Mouse (Mus musculus) MEL-GATA-1-ER (cell line): ENCODE data around the gene Trpv5.
A peak's percentile ranks its signal among the peaks of the same experiment; 100 is the strongest.

Experiments
- DNase-seq: peaks from one replicate; pipeline ENCODE4 v3.0.0-alpha.2; 2012; ENCODE audit warnings: low read depth; ENCODE audit errors: extremely low read depth

Trpv5 gene

DNA sequence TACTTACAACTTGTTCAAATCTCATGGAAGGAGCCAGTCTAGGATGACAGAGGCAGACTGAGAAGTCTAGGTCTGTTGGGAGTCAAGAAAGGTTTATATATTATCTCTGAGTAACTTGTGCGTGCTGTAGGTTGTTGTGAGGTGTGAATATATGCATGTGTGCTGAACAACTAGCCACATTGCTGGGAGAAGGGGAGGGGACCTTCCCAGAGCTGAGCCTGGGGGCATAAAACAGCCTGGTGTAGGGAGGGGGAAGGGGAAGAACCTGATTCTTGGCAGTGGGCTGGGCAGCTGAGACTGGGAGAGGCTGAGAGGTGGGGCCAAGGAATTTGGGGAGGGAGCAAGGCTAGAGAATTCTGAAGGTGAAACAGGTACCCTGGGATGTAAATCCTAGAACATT lies at the start of gene Trpv5:
TSS of gene Trpv5 (minus strand) at position 101 of the 400 bp plus-strand sequence.
- no peak for DNase-seq

DNA sequence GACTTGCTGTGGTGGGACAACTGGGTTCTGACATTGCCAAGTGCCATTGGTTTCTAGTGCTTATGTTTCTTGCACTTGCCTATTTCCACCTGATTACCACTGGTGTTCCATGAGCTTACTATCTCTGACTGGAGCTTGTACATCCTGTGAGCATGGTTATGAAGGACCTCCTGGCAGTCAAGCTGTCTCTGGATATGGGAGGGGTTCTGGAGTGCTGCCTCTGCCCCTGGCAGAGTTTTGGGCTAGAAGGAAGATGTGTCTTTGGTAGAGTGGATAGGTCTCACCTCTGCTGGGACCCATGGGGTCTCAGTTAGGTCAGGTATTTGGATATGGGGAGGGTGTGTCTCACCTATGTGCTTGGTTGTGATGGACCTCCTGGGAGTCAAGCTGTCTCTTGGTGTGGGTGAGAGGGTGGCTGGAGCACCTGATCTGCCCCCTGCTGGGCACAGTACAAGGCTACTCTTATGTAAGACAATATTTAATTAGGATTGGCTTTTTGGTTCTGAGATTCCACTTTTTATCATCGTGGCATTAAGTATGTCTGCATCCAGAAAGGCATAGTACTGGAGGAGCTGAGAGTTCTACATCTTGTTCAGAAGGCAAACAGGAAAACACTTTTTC lies 47.5 kb upstream of the Trpv5 start:
- no peak for DNase-seq

DNA sequence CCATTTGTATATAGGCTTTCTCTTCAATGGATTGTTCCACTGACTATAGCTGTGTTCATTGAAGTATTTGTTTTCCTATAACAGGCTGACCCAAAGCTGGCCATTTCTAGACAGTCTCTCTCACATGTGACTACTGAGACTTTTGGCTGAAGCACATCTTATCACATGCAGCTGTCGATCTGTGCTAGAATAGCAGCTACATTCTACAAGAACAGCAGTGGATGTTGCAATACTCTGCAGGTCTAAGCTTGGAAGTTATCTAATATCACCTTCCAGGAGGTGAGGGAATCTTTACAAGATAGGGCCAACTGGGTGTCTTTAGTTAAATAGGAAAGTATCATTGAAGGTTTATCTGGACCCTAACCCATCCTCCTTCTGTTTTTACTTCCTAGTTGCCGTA lies 40.9 kb upstream of the Trpv5 start:
- DNase-seq = no peak

DNA sequence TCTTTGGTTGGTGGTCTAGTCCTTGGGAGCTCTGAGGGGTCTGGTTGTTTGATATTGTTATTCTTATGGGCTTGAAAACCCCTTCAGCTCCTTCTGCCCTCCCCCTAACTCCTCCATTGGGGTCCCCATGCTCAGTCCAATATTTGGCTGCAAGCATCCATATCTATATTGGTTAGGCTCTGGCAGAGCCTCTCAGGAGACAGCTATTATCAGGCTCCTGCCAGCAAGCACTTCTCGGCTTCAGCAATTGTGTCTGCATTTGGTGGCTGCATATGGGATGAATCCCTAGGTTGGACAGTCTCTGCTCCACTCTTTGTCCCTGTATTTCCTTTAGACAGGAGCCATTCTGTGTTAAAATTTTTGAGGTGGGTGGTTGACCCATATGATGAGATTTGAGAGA lies 29.7 kb upstream of the Trpv5 start:
- no peak for DNase-seq

DNA sequence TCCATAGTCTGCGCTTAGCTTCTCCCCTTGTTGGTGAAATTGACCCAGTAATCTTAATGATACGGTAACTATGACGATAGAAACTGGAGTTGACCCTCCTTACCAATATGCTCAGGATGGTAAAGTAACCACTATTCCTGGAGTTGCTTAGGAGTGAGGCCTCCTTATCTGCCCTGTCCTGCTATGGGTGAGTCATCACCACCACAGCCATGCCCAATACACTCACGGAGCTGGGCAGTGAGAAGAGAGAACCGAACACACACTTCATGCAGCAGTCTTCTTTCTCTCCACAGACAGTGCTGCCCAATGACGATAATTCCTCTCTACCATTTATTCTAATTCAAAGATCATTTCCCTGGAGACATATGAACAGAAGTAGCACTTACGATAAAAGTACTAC lies 25.7 kb upstream of the Trpv5 start:
- peak; percentile 57 for DNase-seq

DNA sequence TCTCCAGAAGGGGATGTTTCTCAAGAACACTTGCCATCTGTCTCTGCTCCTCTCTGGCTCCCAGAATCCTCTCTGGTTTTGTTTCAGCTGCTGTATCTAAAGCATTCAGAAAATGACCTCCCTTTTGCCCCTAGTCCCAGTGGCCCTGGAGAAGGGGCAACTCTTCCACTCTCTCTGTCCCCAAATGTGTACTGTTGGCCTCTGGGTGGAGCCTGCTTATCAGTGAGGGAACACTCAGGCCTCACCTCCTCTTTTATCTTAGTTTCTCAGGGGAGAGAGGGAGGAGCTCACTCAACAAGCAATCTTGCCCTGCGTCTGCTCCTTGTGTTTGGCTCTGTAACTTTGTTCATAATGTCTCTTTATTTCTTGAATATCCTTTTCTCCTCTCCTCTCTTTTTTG lies 23.6 kb upstream of the Trpv5 start, which contains the start of gene Kel:
TSS of gene Kel (minus strand) at position 217 of the 400 bp plus-strand sequence.
- peak; percentile 88 for DNase-seq

DNA sequence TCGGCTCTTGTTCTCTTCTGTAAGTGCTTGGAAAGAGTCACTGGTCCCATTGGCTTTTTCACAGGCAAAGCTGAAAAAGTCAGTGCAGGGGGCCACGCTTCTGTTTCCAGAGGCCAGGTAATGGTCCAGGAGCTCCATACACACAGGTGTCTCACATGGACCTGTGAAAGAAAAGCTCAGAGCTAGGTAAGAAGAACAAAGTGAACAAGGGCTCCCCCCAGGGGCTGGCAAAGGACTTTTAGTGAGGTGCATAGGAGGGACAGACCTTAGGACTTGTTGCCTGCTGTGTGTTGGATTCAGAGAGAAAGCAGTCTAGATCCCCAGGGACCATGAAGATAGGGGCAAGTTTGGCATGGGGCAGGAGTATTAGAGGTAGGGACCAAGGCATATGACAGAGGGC lies 22.4 kb upstream of the Trpv5 start:
- peak; percentile 56 for DNase-seq

DNA sequence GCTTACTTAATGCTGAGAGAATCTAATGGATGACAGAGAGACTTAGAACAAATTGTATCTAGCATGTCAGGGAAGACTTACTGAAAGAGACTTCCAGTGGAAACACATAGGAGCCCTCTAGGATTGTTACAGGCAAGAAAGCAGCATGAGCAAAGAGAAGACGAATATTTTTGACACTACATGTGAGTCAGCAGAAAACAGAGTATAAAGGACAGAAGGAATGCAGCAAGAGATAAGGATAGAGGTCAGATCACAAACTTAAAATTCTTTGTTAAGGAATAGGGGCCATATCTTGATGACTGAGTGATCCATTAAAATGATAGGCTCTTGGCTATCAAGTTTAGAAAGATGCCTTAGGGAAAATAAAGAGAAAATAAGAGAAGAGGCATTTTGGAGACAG lies 20.7 kb upstream of the Trpv5 start:
- DNase-seq = no peak

DNA sequence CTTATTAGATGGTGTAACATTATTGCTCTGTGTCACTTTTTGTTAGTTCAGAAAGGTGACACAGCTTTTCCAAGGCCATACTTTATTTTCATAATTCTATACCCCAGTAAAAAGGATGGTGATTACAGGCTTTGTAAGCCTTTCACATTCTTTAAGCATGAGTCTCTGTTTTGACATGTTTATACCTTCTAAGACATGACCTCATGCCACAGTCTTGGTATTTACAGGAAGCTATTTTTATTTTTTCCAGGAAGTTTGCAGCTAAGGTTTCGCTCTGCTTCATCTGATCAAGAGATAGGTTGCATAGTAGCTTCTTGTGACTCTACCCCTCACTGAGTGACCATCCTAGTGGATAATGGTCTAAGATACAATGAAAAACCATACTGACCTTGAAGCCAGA lies 13.8 kb upstream of the Trpv5 start:
- no peak for DNase-seq

DNA sequence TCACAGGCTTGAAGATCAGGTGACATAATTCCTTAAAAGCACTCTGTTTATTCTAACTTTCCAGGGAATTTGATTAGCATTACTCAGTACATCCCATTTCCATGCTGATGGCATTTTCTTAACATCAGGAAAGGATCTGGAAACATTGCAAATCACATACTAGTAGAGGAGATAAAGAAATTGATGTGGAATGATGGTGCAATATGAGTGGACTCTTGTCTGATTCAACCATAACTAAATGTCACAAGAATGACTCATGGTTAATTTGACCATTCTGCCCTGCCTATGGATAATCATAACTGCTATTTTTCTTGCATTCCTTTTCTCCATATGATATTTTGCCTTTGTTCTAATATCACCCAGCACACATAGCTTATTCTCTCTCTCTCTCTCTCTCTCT lies 11.6 kb upstream of the Trpv5 start:
- no peak for DNase-seq

DNA sequence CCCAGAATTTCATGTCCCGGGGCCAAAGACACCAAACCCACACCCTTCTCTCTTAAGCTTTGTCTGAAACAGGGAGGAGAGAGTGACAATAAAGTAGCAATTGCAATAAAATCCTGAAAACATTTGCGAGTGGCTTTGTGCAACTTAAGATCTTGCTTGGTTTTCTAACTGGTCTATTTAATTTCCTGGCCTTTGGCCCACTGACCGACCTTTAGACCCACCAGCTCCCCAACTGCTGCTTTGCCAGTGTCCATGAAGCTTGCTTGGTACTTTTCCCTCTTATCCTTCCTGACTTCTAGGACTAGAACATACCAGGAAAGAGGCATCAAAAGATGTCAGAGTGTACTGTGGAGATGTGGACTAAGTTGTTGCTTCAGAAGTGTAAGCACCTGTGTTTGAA lies 5.0 kb upstream of the Trpv5 start:
- DNase-seq = no peak

DNA sequence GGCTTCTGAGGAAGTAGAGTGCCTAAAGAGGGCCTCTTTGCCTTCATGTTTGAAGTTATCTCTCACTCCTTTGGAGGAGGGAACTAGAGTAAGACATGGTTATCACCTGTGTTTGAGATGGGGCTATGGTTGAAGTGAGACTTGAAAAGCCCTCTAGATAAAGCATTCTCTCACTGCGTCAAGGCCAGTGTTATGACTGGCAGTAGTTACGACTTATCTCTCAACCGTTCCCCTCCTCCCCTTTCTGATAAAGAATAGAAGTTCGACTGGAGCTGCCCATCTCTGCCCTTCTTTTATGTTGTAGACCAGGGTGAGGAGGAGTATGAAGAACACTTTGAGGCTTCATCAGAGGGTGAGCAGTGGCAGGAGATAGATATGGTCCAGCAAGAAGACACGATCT lies 4.3 kb upstream of the Trpv5 start:
- no peak for DNase-seq

DNA sequence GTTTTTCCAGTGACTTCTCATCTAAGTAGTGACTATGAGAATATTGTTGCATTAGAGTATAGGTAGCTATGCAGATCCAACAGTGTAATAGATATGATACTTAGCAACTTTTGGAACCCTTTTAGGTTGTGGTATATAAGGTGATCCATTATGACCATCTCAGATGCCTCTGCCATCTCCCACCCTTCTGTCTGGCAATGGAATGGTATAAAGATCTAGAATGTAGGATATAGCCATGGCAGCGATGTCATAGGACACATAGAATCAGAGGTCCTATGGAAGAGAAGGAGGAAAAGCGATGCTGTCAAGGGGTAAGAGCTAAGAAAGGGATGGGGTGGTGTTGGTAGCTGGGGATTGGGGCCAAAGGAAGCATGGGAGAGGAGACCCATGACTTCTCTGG lies 3.6 kb upstream of the Trpv5 start, which contains the start of gene Llcfc1:
TSS of gene Llcfc1 (plus strand) at position 301 of the 400 bp plus-strand sequence.
- DNase-seq = no peak

DNA sequence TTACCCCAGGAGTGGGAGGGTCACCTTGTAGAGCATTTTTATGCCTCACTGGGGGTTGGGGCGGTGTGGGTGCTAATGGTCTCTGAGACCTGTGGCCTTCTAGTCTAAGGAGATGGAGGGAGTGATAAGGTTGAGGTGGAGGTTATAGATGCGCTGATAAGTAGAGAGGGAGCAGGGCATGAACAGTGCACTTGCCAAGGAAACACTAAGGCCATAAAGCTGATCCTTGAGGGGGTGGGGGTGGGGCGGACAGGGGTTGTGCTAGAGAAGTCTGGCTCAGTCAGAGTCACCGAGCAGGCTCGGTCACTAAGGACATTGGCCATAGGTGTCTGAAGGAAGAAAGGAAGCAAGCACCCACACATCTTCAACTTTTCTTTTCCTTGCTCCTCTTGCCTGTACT lies 1.1 kb upstream of the Trpv5 start:
- no peak for DNase-seq

DNA sequence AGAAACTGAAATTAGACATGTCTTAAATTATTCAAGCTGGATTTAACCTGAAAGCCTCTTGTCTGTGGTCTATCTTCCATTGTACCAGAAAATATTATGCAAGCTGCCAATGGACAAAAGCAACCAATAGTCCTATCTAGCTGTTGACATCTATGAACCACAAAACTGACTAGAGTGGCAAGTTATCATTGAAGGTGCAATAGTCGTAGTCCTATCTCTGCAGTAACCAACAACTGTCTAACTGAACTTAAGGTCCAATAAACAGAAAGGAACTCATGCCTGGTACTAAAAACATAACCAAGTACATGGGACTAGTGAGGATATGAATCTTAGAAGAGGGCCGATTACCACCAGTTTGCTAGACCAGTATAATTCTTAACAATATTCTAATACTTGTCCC lies 4.0 kb downstream of the Trpv5 start:
- DNase-seq = no peak

DNA sequence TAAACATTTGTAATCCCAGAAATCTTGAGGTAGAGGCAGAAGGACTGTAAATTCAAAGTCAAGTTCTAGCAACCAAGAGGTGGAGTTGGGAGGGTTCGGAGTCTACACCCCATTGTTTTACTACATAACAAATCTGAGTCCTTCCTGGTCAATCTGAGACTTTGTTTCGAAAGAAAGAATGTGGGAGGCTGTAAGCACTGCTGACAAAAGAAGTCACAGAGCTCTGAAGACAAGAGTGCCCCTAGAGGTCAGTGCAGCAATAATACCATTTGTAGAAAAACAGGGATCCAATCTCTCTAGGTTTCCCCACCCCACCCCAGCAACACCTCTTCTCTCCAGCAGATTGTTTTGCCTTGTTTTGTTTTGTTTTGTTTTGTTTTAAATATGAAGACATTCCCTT lies 18.2 kb downstream of the Trpv5 start:
- no peak for DNase-seq

DNA sequence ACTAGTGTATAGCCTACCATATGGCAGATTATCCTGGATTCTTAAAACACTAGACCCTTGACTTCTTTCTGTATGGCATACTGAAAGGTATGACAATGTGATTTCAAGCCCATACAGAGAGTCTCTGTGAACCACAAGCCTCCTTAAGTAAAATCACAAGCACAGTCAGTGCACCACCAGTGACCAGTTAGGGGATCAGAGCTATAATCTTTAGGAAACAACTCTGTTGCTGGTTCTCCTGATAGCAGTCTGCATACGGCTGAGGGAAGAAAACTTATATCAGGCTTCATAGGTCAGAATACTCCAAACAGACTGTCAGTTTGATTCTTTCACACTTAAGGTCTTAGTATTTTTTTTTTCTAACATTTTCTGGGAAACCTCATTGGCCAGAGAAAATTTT lies 22.1 kb downstream of the Trpv5 start:
- no peak for DNase-seq

DNA sequence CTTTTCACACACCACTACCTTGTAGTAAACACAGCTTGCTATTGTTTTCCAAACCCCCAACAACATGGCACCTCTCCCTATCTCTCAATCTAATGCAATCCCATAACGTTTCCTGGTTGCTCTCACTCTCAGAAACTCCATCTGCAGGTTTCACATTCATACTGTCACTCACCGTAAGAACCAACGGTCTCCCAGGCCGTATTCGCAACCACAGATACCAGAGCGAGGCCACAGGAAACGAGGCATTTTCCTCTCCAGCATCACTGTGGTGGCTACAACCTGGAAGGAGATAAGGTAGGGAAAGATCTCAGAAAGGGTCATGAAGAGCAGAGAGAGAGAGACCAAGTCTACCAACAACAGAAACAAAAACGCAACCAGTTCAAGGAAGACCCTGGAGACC lies 25.9 kb downstream of the Trpv5 start:
- DNase-seq = no peak

DNA sequence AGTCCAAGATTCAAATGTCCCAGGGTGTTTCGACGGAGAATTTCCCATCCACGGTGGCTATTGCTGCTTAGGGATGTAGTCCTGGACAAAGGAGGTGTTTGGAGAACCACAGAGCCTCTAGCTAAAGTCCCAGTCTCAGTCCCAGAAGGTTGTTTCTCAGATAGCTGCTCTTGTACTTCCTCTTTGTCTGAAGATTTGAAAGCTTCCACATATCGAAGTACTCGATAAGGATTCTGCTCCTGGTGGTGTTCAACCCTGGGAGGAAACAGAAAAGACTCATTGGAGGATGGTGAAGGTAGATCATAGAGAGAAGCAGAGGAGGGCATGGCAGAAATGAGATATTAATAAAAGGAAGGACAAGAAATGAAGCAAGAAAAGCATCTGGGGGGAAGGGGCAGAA lies 27.4 kb downstream of the Trpv5 start:
- DNase-seq = peak; percentile 73

DNA sequence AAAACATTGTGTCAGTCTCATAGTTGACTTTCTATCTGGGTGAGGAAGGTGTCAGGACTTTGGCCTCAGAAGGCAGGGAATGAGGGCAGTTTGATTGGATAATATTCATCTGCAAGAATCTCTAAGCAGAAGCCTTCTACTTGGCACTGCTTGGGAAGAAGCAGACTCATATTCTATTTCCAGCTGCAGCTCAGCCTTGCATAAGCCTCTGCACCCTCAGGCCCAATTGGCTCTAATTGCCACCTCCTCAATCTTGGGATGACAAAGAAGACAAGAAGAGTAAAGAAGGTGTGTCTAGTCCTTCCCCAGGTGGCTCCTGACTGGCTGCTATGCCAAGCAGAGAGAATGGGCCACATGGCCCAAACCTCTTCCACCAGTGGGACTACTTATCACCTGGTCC lies 33.9 kb downstream of the Trpv5 start:
- DNase-seq = no peak

DNA sequence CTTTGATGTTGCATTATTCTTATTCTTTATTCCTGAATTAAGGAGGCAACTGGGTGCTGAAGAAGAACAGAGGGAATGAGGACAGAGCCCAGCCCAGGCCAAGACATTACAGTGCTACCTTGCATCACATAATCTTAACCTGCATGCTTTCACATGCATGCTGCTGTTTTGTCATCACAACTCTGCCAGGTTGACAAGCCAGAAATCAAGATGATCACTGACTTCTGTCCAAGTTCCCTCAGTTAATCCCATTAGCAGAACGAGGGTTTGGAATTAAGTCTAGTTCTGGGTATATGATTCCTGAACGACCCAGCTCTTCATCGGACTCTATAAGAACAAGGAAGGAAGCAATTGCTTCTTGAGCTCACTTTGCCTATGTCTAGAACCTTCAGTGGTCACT lies 34.3 kb downstream of the Trpv5 start:
- DNase-seq = no peak

DNA sequence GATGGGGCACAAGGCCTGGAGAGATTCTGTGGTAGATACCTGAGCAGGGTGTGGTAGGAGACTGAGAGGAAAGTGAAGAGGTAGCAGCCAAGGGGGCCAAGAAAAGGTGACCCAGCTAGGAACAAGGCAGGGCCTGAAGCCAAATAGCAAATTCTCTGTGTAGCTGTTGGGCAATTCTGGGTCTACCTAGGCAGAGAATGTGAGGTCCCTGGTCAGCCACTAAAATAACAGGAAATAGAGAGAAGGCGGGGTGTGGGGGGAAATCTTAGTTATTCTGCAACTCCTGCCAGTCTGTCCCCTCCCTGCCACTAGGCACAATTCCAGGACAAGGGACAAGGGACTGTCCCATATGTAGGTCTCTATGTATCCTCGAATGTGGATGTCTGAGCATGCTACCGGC lies 37.3 kb downstream of the Trpv5 start:
- DNase-seq = no peak

DNA sequence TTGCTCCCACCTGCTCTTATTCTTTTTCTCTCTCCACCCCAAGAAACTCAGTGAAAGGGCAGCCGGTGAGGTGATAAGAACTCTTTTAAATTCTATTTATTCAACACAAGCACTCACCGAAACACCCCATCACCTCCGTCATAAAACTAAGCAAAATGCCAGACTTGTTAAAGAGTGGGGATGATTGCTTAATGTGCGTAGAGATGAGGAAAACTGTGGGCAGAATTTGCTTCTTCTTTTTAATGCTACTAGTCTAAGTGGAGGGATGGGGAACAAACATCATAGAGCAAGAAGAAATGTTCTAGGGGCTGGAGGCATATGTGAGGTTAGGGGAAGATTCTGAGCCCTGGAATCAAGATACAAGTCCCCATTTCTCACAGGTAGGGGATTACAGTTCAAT lies 37.8 kb downstream of the Trpv5 start:
- DNase-seq = no peak
